ENCODE assay signal across 15 mouse cellular contexts in the genomic region with DNA sequence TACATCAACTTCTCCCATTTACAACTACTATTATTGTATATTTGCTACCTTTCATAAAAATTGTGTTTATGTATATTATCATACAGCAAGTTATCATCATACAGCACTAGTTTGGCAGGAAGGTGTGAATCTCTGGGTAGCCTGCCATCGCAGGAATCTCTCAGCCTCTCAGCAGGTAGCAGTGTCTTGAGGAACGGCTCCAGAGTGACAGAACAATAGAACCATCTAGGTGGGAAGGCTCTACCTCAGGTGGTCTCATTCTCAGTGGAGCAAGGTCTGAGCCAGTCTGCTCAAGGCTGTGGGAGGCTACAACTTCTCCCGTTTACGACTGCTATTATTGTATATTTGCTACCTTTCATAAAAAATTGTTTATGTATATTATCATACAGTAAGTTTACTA. TPM values are rescaled to one million over a fixed set of nuclear protein-coding genes. Genes with fewer than 3 reads are reported as not detected.
DNase-seq lines count a peak whose midpoint lies in the region.
"Had no signal": no experiment of that assay in that cellular context is flagged by ENCODE, and none has a peak within 500 bp of the region (broad histone marks: within the 10 kb centered on the region; RNA-seq: fewer than 3 reads in every experiment).

No protein-coding gene starts in this region.

- DNase-seq in heart, adult 11 months: peak; percentile 14
- no peak for DNase-seq in heart, adult 8-10 months (ENCODE audit: low spot score)
- DNase-seq in ES-CJ7 (ENCODE audit: low read depth, low spot score) (peak; percentile 64), R1 (ENCODE audit: low read depth, low spot score) (peak; percentile 79)
- no peak for DNase-seq in right cerebral cortex, postnatal 36 days (ENCODE audit: low spot score in 2 of 2)
- DNase-seq in left cerebral cortex, adult 8-10 months (ENCODE audit: low spot score in 2 of 2): no peak
- DNase-seq: adrenal gland, adult 8-10 months; adrenal gland, postnatal 14 days; adrenal gland, postnatal 36 days; cerebellum, adult 11-12 months; cerebellum, adult 2 months; cerebellum, adult 9-10 months; cerebellum, postnatal 10 days; cerebellum, postnatal 25 days; forebrain, postnatal 0 days had no signal

RNA-seq across cellular contexts. Expression of a gene that starts 22.0 kb away (rescaled TPM):
- 1 to 10 TPM; 6.7 to 7.0 (median 6.9) TPM for total RNA-seq in heart, adult 8-10 months (2022)
- total RNA-seq in left cerebral cortex, adult 8-10 months (2022): 10 to 100 TPM; 21.5 to 27.3 (median 23.3) TPM

Comparison
In these comparisons a context has a peak if more than half of its experiments do, and no peak if none do; other contexts are left out.
1. DNase-seq: peak in heart, adult 11 months (single experiment), ES-CJ7 (single experiment) and R1 (single experiment); none in heart, adult 8-10 months (single experiment), right cerebral cortex, postnatal 36 days (0 of 2) and left cerebral cortex, adult 8-10 months (0 of 2).